Mouse (Mus musculus): ENCODE results near the gene Ugt2a2.
"Not testable (repeated sequence)": the region's sequence is repeated elsewhere in the genome, so short reads cannot be mapped to it uniquely, and the experiment has no call there.

GRCm38 (mm10) chr5:87486706-87487105 is 4.6 kb upstream of the Ugt2a2 start, which contains the start of gene Gm43638:
- TF ChIP-seq CTCF, EP300 (IDR thresholded peaks at IDR 0.05; ENCODE audit: low read depth): not testable (repeated sequence)

Measured in liver, postnatal 0 days (tissue).